Mouse (Mus musculus) CH12.LX (cell line): Measurements from ENCODE around the gene Gm5767.

Experiments used
- CHD1 ChIP-seq: IDR thresholded peaks from 2 replicates; pipeline ENCODE4 v1.6.1; 2012; ENCODE audit warnings: low read depth, low read length, improper control_type of control experiment, inconsistent platforms
- CTCF ChIP-seq, 2 experiments: IDR thresholded peaks in 1 of 2; conservative IDR thresholded peaks in 1 of 2; 2 replicates each; pipeline ENCODE4 v1.5.1; 2011 to 2012; ENCODE audit warnings: low read depth in 2 of 2, low read length in 2 of 2, improper control_type of control experiment in 1 of 2, inconsistent platforms in 1 of 2, mild to moderate bottlenecking in 1 of 2, moderate library complexity in 1 of 2
- GABPA ChIP-seq: IDR thresholded peaks from 2 replicates; pipeline ENCODE4 v1.6.1; 2012; ENCODE audit warnings: low read depth, low read length, improper control_type of control experiment, inconsistent platforms; ENCODE audit not compliant: insufficient replicate concordance
- IRF4 ChIP-seq: IDR thresholded peaks from 2 replicates; pipeline ENCODE4 v1.6.1; 2014; ENCODE audit warnings: low read depth, mild to moderate bottlenecking, inconsistent platforms, low read length, improper control_type of control experiment
- MAFK ChIP-seq: IDR thresholded peaks from 2 replicates; pipeline ENCODE4 v1.6.1; 2011; ENCODE audit warnings: low read length, improper control_type of control experiment; ENCODE audit not compliant: insufficient replicate concordance
- MAX ChIP-seq: IDR thresholded peaks from 2 replicates; pipeline ENCODE4 v1.6.1; 2011; ENCODE audit warnings: low read length, improper control_type of control experiment
- NELFE ChIP-seq: IDR thresholded peaks from 2 replicates; pipeline ENCODE4 v1.6.1; 2011; ENCODE audit warnings: low read depth, low read length, improper control_type of control experiment
- PAX5 ChIP-seq: IDR thresholded peaks from 2 replicates; pipeline ENCODE4 v1.6.1; 2012; ENCODE audit warnings: low read length, inconsistent platforms, mixed read lengths
- POLR2A ChIP-seq: IDR thresholded peaks from 2 replicates; pipeline ENCODE4 v1.6.1; 2011; ENCODE audit warnings: low read depth, mild to moderate bottlenecking, improper control_type of control experiment, low read length
- POLR2AphosphoS2 ChIP-seq: IDR thresholded peaks from 2 replicates; pipeline ENCODE4 v1.6.1; 2011; ENCODE audit warnings: low read depth, low read length, improper control_type of control experiment
- UBTF ChIP-seq: IDR thresholded peaks from 2 replicates; pipeline ENCODE4 v1.6.1; 2012; ENCODE audit warnings: low read depth, mild to moderate bottlenecking, inconsistent platforms, low read length, improper control_type of control experiment, moderate library complexity
- USF1 ChIP-seq: IDR thresholded peaks from 2 replicates; pipeline ENCODE4 v1.6.1; 2014; ENCODE audit warnings: low read depth, mild to moderate bottlenecking, inconsistent platforms, low read length, improper control_type of control experiment
- ZC3H11A ChIP-seq: IDR thresholded peaks from 2 replicates; pipeline ENCODE4 v1.6.1; 2012; ENCODE audit warnings: low read depth, mild to moderate bottlenecking, inconsistent platforms, low read length, improper control_type of control experiment
- ZMIZ1 ChIP-seq: IDR thresholded peaks from 2 replicates; pipeline ENCODE4 v1.6.1; 2012; ENCODE audit warnings: low read depth, mild to moderate bottlenecking, inconsistent platforms, low read length, improper control_type of control experiment

DNA sequence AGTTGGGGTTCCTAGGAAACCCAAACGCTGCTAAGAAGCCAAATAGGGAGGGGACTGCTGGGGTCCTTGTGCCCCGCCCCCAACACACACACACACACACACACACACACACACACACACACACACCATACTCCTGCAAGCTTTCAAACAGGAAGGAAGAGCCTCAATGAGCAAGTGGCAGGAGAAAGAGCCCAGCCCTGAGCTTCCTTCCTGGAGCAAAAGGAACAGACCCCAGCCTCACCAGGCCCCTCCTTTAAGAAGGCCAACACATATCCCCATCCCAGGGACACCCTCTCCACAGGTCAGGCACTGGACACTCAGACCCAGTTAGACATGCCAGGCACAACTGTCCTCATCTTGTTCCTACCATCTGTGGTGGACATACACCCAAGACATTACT lies 17.5 kb upstream of the Gm5767 start:
- TF ChIP-seq CTCF (conservative IDR thresholded peaks at IDR 0.05 in 1 of 2, IDR thresholded peaks at IDR 0.05 in 1 of 2; ENCODE audit: low read depth in 2 of 2, low read length in 2 of 2) (no peak), MAX (no peak), POLR2A (no peak), MAFK (no peak), GABPA (no peak), ZMIZ1 (no peak), IRF4 (no peak), USF1 (no peak), ZC3H11A (no peak), UBTF (no peak), PAX5 (no peak), POLR2AphosphoS2 (no peak), CHD1 (no peak), NELFE (no peak)
